Mouse (Mus musculus) ovary, postnatal 36 days (tissue): ENCODE data around the gene Cd55.
"Not testable (repeated sequence)": the region's sequence is repeated elsewhere in the genome, so short reads cannot be mapped to it uniquely, and the experiment has no call there.

Source experiments
- DNase-seq: peaks from one replicate; pipeline ENCODE4 v3.0.0; 2022; ENCODE audit warnings: low spot score, mixed read lengths

The Cd55 gene

DNA sequence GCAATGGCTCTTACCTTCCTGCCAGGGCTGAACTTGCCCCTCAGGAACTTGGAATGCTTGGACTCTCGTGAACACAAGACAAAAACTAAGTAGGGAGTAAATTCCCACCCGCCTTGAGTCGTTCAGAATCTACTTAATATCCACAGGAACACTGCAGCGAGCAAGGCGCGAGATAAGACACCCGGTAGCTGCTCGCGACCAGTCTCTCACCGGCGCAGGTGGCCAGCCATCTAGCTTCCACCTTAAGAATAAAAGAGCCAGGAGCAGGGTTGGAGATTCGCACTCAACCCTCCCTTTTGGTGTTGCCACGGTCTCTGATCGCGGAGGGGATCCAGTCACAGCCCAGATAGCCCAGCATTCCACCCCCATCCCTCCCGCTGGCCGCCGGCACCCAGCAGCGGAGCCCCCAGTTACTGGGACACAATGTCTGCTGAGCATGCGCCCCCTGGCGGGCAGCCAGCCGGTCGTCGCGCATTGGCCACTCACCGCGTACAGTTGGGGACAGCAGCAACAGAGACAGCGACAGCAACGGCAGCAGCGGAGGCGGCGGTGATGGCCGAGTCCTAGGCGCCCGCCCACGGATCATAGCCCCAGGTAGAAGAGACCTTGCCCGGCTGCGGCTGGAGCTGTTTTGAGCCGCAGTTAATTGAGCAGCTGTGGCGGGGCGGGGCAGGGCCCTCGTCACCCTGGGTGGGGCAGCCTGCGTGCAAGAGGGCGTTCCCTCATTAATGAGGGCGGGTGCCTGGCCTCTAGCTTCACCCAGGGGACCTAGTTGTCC is at the start of gene Cd55:
TSS of gene Cd55 (minus strand) at position 661 of the 778 bp plus-strand sequence.
- peak; percentile 86 for DNase-seq

DNA sequence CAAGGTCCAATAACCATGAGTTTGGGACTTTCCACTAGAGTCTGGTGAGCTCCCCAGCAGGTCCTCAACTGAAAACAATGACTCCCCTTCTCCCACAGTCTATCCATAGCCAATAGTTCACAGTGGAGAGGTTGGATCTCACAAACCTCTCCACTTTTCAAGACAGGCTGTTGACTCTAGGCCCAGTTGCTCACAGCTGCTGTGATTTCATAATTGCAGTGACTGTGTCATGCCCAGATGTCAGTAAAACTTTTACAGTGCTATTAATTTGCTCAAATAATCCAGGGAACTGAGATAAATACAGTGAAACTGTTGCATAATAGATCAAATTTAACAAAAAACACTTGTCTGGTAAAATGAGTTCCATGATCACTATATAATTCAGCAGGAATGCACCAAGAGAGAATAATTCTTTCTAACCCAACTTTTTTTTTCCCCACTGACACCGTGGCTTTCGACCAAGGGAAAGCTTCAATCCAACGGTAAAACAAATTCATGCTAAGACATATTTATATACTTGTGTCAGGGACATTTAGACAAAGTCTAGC is 49.4 kb upstream of the Cd55 start:
- DNase-seq: no peak

- no peak for DNase-seq
Observed at GRCm38 (mm10) chr1:130508957-130509350, 46.4 kb upstream of the Cd55 start.

GRCm38 (mm10) chr1:130508030-130508956 is 45.7 kb upstream of the Cd55 start:
- DNase-seq: no peak

DNA sequence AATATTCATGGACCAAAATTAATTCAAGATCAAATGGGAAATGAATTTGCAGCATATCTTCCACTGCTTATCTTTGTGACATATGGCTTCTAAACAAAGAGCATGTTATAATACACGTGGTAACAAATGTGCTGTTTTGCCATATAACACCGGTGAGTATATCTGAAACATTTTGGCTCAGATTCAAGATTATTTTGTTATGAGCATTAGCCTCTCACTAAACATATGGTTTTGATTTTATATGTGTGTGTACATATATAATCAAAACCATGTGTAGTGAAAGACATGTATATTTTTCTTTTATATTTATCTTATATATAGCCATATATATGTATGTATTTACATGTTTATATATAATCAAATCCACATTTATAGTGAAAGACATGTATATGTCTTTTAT is 44.9 kb upstream of the Cd55 start:
- DNase-seq: no peak

GRCm38 (mm10) chr1:130499962-130500361 is 37.4 kb upstream of the Cd55 start:
- no peak for DNase-seq

DNA sequence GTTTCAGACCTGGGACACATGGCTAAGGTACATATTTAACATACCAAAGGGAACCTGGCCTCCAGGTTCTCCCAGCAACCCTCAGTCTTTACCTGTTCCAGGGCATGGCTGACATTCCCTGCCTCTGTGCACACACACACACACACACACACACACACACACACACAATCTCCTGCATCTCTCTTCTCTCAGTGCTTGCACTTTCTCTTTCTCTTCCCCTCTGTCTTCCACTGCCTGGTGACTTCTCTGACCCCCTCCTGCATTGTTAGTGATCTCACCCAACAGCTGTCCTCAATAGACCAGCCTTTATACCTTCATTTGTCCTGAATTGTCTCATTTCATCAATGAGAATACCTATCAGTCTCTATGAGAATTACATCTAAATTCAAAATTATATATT is 35.8 kb upstream of the Cd55 start:
- no peak for DNase-seq

GRCm38 (mm10) chr1:130486816-130487545 is 24.4 kb upstream of the Cd55 start:
- no peak for DNase-seq

DNA sequence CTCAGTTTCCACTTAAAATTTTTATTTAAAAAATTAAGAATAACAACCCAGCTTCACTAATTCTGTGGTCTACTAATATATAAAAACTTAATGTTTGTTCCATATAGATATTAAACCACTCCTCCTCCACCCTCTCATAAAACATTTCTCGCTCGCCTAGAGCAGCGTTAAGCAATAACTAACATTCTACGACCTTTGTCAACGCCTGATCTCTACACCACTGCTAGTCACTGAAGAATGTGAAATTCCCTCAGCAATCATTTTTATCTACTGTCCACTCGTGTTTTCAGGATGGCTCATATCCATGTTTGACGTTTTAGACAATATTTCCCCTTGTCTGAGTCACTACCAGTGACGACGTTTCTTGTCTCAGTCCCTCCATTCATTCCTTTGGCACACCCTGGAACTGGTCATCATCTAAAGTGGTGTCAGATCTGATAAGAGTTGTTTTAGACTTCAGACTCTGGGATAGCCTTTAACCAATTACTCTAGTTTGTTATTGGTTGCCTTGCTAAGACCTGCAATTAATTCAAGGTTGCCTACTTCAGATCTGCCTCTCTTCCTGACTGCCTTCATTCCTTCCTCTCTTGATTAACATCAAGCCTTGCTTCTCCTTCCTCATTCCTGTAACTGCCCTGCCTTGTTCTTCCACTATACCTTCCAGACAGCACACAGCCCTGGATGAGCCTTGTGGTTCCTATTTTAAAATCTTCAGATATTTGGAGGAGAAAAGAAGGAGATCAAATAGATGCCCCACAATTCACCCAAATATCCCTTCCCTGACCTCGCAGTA is 23.5 kb upstream of the Cd55 start:
- no peak for DNase-seq

DNA sequence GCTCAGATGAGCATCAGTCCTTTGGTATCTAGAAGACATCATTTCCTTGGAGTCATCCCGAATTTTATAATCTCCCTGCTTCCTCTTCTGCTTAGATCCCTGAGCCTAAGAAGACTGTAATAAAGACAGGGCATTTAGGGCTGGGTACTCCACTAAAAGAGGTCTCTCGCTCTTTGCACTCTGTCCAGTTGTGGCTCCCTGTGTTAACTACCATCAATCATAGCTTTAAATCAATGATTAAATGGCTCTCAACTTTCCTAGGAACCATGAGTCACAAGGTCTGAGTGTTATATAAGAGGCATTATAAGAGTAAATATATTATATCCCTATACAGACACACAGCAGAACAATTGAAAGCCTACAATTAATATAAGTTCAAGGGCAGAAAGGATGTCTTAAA is 22.8 kb upstream of the Cd55 start:
- no peak for DNase-seq

GRCm38 (mm10) chr1:130474936-130475335 is 12.4 kb upstream of the Cd55 start:
- no peak for DNase-seq

DNA sequence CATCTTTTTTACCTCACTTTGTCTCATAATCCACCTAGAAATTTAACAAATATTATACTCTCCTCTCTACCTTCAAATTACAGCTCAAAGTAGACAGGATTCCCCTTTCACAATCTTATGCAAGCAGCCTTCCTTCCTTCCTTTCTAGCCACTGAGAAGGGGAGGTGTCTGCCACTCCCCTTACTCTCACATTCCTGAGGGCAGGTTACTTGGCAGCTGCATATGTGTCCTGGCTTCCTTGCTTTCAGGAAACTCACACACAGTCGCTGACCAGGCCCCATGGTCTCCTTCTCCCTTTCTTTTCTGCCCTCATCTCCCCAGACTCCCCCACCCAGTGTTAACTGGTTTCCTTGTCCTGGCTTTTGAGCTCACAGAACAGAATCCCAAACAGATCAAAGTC is 11.7 kb upstream of the Cd55 start:
- DNase-seq: no peak

DNA sequence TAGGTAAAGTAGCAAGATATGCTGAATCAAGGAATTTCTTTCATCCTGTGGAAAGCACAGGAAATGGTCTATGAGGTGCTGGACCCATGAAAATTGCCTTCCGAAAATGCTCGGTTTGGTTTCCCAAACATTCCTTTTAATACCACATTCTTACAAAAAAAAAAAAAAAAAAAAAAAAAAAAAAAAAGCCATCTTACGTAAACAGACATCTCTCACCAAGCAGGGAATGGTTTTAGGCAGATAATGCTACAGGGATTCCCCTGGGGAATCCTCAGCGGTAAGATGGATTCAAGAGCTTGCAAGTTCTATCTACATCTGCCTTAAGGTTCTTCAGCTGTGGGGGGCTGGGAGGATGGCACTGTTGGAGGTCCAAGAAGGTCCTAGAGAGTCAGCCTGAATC is 7.5 kb upstream of the Cd55 start:
- no peak for DNase-seq

GRCm38 (mm10) chr1:130467453-130467852 is 4.9 kb upstream of the Cd55 start:
- DNase-seq: no peak

GRCm38 (mm10) chr1:130464173-130464572 is 1.6 kb upstream of the Cd55 start:
- no peak for DNase-seq

GRCm38 (mm10) chr1:130462867-130463266 is 323 bp upstream of the Cd55 start:
- DNase-seq: no peak

DNA sequence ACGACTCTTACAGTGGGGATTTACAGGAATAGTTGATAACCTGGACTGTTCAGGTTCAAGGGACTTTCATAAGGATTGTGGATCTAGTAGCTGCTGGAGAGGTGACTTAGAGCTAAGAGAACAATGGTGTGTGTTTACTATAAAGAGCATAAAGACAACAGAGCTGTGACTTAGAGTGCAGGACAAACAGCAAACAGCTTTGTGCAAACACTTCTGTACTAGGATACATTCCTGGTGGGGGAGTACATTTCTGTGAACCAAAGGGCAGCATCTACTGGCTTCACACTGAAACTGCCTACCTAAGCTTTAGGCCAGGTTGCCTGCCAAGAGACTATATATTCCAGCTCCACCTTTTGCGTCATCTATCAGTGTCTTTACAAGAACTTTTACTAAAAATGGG is 7.4 kb downstream of the Cd55 start:
- DNase-seq: no peak

DNA sequence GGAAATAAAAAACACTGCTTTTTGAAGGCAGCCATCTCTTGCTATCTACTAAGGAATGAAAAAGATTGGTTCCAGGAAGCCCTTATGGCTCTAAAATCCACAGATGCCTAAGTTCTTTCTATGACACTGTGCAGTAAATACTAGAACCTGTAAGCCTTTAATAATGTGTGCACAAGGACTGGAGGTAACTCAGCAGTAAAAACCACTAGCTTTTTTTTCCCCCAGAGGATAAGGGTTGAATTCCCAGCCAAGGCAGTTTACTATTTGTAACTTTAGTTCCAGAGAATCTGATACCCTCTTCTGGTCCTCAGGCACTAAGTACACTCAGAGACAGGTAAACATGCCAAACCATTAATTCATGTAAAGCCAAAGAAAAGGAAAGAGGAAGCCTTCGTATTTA is 19.6 kb downstream of the Cd55 start:
- DNase-seq: not testable (repeated sequence)

DNA sequence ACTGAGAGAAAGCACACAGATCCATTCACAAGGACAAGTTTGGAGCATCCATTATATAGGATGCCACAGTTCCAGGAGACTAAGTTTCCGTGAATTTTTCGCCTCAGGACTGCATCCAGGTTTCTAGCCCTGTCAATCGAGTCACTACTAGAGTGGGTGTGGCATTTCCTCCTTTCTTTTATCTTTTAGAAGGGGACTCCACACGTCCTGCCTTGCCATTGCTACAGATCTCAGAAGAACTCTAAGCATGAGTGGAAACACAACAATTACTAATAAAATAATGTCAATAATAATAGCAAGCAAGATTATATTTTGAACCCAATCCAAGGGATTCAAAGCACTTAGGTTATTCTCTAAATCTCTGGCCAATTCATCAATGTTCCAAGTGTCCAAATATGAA is 31.6 kb downstream of the Cd55 start:
- DNase-seq: no peak

- DNase-seq: not testable (repeated sequence)
Observed at GRCm38 (mm10) chr1:130428667-130429066, 33.9 kb downstream of the Cd55 start.

GRCm38 (mm10) chr1:130427175-130427853 is 35.2 kb downstream of the Cd55 start:
- DNase-seq: not testable (repeated sequence)
